Mouse (Mus musculus): ENCODE measurements at regions not wholly inside any gene's neighbourhood (a gene's known extent, or its start where the extent isn't known, plus 50 kb on each side); places are given as distances from the start of the nearest gene placed in this dataset.

- no peak for DNase-seq (ENCODE audit: low read depth)
These were observed 105.8 kb upstream of the Sgk1 start for GRCm38 (mm10) chr10:21775911-21776761.

- DNase-seq (ENCODE audit: low read depth) = no peak
These were observed 105.3 kb upstream of the Sgk1 start for GRCm38 (mm10) chr10:21776762-21777080.

- no peak for DNase-seq (ENCODE audit: low read depth)
These were observed 104.9 kb upstream of the Sgk1 start for GRCm38 (mm10) chr10:21777103-21777502.

GRCm38 (mm10) chr10:21783478-21783877 lies 98.5 kb upstream of the Sgk1 start:
- no peak for DNase-seq (ENCODE audit: low read depth)

GRCm38 (mm10) chr10:21785110-21785509 lies 96.9 kb upstream of the Sgk1 start:
- no peak for DNase-seq (ENCODE audit: low read depth)

- no peak for DNase-seq (ENCODE audit: low read depth)
These were observed 96.2 kb upstream of the Sgk1 start for GRCm38 (mm10) chr10:21785785-21786184.

- no peak for DNase-seq (ENCODE audit: low read depth)
These were observed 92.0 kb upstream of the Sgk1 start for GRCm38 (mm10) chr10:21789847-21790530.

GRCm38 (mm10) chr10:21790991-21791390 lies 91.0 kb upstream of the Sgk1 start:
- no peak for DNase-seq (ENCODE audit: low read depth)

- DNase-seq (ENCODE audit: low read depth) = no peak
These were observed 89.6 kb upstream of the Sgk1 start for GRCm38 (mm10) chr10:21792431-21792830.

- no peak for DNase-seq (ENCODE audit: low read depth)
These were observed 88.3 kb upstream of the Sgk1 start for GRCm38 (mm10) chr10:21793641-21794040.

- no peak for DNase-seq (ENCODE audit: low read depth)
These were observed 85.6 kb upstream of the Sgk1 start for GRCm38 (mm10) chr10:21796386-21796785.

GRCm38 (mm10) chr10:21798103-21798502 lies 83.9 kb upstream of the Sgk1 start:
- no peak for DNase-seq (ENCODE audit: low read depth)

GRCm38 (mm10) chr10:21801556-21801955 lies 80.4 kb upstream of the Sgk1 start:
- no peak for DNase-seq (ENCODE audit: low read depth)

- no peak for DNase-seq (ENCODE audit: low read depth)
These were observed 78.8 kb upstream of the Sgk1 start for GRCm38 (mm10) chr10:21803184-21803583.

GRCm38 (mm10) chr10:21804761-21805160 lies 77.2 kb upstream of the Sgk1 start:
- no peak for DNase-seq (ENCODE audit: low read depth)

GRCm38 (mm10) chr10:21805606-21806005 lies 76.4 kb upstream of the Sgk1 start:
- DNase-seq (ENCODE audit: low read depth) = no peak

- DNase-seq (ENCODE audit: low read depth) = no peak
These were observed 75.3 kb upstream of the Sgk1 start for GRCm38 (mm10) chr10:21806716-21807115.

- no peak for DNase-seq (ENCODE audit: low read depth)
These were observed 62.3 kb upstream of the Sgk1 start for GRCm38 (mm10) chr10:21819686-21820085.

GRCm38 (mm10) chr10:21821421-21821820 lies 60.6 kb upstream of the Sgk1 start:
- no peak for DNase-seq (ENCODE audit: low read depth)

GRCm38 (mm10) chr10:21824418-21825025 lies 57.5 kb upstream of the Sgk1 start:
- DNase-seq (ENCODE audit: low read depth) = no peak

GRCm38 (mm10) chr10:21826793-21827504 lies 55.0 kb upstream of the Sgk1 start:
- DNase-seq (ENCODE audit: low read depth) = no peak

GRCm38 (mm10) chr10:21827505-21827844 lies 54.5 kb upstream of the Sgk1 start:
- DNase-seq (ENCODE audit: low read depth) = no peak

All from induced T-regulatory cell, adult 2 months (primary cell).